Mouse (Mus musculus): Measurements from ENCODE around the gene Stk10. TPM values are rescaled to one million over a fixed set of nuclear protein-coding genes. Genes with fewer than 3 reads are reported as not detected.

Gene Stk10
- total RNA-seq, 2 experiments from 2014 or later: 2.6 to 3.2 TPM

GRCm38 (mm10) chr11:32550102-32550501, 17.0 kb downstream of the Stk10 start:
- DNase-seq: peak; percentile 62

GRCm38 (mm10) chr11:32551056-32551455, 18.0 kb downstream of the Stk10 start:
- DNase-seq: no peak

DNA sequence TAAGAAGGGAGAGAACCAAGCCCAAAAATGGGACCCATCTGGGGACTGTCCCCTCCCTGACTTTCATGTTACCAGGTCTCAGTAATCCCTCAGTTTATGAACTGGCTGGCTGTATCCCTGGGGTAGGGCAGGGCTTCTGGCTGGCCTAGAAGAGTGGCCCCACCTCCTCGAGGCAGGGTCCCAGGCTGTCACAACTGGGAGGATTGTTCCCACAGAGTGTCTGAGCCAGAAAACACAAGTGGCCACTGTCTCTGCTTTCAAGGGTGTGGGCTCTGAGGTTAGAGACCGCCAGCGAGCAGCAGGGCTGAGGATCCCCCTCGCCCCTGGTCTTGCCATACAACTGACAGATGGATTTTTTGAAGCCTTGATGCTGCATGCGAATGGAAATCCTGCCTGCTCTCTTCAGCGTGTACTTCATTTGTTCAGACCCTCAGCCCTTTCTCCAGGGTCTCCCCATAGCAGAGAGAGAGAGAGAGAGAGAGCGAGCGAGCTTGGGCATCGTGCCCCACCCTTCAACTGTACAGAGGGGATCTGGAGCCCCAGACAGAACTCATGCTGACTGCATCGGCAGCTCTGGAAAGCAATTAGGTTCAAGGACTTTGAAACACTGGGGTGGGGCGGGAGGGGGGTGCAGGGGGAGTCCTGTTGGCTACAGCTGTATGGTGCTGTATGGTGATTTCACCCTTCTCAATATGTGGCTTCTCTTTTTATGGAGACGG, 18.6 kb downstream of the Stk10 start:
- no peak for DNase-seq

DNA sequence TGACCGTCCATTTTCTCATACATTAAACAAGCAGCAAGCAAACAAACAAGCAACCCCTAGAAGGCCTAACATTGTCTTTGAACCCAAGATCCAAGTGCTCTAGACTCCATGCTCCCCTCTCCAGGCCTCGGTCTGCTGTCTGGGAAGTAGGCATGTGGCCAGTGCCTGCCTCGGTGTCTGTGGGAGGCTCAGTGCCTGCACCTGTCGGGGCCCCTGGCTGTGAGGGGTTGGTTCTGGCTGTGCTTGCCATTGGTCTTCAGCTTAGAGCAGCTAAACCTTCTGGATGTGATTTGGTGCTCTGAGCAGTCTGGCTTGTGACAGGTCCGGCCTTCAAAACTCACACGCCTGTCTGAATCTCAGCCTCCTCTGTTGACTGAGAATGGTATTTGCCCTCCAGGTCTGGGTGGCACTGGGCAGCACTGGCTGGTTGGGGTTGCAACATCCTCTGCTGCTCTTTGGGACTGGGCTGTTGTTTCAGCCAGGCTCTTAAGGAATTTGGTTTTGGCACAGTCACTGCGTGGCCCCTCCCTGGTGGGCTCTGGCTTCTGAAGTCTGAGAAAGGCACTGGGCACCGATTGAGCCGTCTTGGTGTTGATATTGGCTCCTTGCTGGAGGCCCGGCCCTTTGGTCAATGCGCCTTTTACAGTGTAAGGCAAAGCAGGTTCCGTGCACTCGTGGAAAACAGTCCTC, 19.4 kb downstream of the Stk10 start:
- DNase-seq: no peak

DNA sequence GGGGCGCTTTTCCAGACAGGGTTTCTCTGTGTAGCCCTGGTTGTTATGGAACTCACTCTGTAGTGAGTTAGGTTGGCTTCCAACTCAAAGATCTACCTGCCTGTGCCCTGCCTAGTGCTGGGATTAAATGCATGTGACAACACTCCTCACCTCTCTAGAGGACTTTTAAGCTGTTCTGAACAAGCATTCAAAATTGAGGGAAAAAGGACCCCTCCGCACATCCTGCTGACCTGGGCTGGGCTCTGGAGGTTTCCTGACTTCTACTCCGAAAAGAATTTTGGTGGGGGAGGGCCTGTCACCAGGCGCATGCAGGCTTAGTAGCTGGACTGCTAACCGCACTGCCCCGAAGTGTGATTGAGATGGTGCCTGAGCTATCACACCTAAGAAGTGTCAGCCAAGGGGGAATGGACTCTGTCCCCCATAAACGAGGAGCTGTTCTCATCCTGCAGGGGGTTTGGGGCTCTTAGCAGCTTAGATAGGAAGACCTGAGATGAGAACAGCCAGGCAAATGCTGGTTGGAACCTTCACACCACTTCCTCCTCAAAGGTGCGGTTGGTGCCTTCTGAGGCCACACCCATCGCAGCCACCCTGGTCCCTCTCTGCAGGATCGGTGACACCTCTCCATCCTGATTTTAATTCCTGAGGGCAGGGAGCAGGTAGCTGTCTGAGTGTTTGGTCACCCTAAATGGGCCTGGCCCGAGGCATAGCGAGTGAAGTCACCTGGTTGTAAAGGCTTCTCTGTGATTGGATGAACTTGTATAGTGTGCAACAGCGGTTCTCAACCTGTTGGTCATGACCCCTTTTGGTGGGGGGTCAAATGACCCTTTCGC, 20.4 kb downstream of the Stk10 start:
- DNase-seq: no peak

DNA sequence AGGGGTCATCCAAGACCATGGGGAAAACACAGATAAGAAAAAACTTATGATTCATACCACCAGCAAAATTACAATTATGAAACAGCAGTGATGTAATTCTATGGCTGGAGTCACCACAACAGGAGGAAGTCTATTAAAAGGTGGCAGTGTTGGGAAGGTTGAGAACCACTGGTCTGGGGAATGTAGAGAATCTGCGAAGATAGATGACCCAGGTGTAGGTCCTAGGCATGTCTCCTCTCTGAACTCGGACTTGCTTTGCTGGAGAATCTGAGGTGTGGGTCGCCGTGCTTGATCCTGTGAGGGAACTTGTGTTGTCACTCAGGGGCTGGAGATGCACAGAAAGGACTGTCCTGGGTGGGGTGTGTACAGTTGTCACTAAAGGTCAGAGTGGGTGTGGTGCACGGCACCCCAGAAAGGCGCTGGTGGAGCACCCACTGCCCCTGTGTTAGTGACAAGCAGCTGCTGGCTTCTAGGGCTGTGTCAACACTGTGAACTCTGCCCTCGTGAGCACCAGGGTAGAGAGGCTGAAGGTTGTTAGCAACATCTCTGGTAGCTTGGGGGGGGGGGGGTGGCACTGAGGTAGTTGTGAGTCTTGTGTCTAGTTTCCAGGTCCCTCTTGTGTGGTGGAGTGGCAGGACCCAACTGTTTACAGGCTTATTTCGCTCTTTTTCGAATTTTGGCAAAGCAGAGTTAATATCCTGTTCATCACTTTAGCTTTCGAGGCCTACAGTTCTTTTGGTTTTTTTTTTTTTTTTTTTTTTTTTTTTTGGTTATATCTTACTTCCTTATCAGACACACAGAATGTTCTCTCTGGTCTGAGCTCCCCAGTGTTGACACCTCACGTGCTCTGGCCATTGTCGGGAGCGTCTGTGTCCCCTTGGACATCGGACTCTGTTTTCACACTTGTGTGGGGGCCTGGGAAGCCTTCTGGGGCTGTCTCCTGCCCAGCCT, 21.3 kb downstream of the Stk10 start:
- no peak for DNase-seq

- no peak for DNase-seq
Observed at GRCm38 (mm10) chr11:32555103-32555689, 22.1 kb downstream of the Stk10 start.

DNA sequence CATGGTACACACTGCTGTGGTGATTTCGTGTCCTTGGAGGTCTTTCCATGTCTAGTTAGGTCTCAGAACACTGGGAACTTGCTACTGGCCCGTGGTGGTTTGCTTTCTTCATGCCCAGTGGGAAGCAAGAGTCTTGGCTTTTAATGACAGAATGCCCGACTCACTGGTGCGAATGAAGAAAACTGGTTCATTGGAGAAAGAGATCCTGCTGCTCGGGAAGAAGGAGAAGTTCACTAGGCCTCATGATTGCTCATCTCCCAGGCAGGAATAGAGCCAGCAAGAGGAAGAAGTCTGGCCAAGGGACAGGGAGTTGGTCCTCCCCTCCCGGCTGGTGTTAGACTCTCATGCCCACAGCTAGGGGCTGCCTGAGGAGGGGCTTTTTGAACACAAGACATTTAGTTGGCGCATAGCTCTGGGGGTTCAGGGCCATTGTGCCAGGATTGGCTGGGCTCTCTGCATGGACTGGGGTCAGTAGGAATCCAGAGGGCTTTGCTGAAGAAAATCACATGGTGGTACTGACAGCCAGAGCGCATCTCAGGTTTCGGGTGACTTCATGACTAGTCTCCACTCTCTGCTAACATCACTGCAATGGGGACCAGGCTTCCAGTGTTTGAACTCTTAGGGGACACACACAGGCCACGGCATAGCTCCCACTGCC, 23.4 kb downstream of the Stk10 start:
- DNase-seq: peak; percentile 39

GRCm38 (mm10) chr11:32558026-32558425, 24.9 kb downstream of the Stk10 start:
- no peak for DNase-seq

DNA sequence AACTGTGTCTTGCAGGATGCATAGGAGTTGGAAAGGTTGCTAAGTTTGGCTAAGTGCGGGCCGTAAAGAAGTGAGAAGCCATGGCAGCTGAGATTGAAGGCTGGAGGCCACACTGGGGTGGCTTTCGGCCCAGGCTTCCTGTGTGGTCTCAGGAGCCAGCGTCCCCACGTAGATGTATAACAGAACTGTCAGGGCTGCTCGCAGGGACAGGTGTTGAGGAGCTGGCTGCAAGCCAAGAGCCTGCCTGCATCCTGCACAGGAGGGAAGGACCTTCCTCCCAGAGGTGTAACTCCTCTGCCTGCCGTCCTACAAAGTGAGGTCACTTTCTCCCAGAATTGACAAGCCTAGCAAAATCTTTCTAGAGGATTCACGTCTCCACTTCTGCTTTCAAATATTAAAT, 25.6 kb downstream of the Stk10 start:
- no peak for DNase-seq

DNA sequence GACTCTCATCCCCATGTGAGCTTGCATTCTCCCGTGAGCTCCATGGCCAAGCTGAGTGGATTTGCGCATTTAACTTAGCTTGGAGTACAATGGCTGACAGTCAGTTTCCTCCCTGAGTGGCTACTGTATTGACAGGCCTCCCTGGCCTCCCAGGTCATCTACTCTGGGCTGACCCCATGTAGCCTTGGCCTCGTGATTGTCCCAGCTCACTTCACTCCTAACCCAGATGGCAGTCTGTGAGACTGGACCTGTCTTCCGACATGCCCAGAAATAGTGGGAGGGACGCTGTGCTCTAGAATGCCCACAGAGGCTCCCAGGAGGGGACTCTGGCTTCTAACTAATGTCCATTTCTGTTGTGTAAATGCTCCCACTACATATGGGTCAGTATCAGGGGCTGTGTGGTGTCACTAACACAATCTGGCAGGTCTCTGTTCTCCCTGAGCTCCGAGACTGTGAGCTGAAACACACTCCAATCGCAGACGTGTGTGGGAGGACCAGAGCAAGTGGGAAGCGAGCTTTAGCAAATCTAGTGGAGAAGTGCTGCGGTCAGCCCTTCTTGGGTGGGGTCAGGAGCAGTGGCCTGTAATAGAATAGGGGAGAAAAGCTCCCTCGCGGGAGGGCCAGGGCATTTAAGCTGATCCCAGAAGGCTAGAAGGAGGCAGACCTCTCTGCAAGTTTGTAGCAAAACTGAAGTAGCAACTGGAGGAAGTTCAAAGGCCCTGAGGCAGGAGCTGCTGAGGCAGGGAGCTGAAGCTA, 27.1 kb downstream of the Stk10 start:
- DNase-seq: no peak

- no peak for DNase-seq
Observed at GRCm38 (mm10) chr11:32561465-32562355, 28.6 kb downstream of the Stk10 start.

- no peak for DNase-seq
Observed at GRCm38 (mm10) chr11:32562706-32563105, 29.6 kb downstream of the Stk10 start.

DNA sequence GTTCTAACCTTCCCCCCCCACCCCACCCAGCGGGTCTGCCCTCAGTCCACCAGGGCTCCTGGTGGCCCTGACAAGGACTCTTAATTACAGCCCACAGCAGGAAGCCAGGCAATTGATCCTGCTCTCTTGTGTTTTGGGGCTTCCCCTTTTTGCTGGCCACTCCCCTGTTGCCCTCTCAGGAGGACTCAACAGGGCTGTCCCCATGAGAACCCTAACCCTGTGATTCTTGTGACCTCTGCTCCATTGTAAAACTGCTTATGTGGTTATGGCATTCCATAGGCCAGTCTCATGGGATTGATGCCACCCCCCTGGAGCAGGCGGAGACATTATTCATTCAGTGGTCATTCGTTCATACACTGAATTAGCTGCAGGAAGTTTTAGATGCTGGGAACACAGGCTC, 30.6 kb downstream of the Stk10 start:
- no peak for DNase-seq

GRCm38 (mm10) chr11:32564629-32565028, 31.5 kb downstream of the Stk10 start:
- DNase-seq: no peak

DNA sequence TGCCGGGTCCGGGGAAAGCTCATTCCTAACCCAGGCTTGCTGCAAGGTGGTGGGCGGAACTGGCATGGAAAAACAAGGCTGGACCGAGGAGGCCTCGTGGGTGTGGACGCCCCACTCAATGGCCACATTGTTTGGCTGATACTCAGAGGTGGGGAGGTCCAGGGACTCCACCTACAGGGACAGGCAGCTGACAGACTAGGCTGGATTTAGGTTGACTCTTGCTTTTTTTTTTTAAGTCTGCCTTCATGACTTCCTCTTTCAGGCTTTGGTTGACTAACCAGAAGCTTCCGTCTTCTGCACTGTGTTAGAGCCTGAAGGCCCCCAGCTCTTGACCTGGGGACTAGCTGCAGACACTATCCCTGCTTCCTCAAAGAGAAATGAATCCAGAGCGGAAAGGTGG, 32.0 kb downstream of the Stk10 start:
- peak; percentile 56 for DNase-seq

DNA sequence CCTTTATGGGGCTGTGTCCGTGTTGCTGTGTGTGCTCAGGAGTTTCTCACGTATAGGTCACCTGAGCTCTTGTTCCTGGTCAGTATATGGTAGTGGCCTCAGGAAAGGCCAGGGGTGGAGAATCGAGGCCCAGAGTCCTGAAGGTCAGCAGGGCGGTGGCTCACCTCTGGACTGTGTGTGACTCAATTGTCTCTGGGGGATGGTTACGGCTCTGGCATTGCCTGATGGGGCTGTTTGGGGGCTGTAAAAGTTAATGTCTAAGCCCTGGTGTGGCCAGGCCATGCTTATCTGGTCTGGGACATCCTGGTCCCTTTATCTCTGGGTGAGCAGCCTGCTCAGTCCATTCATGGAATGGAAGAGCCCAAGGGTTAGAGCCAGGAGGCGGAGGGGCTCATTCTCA, 33.1 kb downstream of the Stk10 start:
- no peak for DNase-seq

- DNase-seq: no peak
Observed at GRCm38 (mm10) chr11:32567000-32567855, 34.1 kb downstream of the Stk10 start.

All from gastrocnemius, postnatal 25 days (tissue).